ENCODE assay signal across 8 mouse cellular contexts in genomic region chr9:65579781-65580371, GRCm38 (mm10). TPM values are rescaled to one million over a fixed set of nuclear protein-coding genes. Genes with fewer than 3 reads are reported as not detected.
DNase-seq lines count a peak whose midpoint lies in the region; ATAC-seq and TF ChIP-seq lines count a peak whose summit lies in the region.

Plekho2 (minus strand) TSS chr9:65580040.

- peaks cover 57% of the 10 kb centered on the region for H3K4me1 ChIP-seq in heart, embryonic 13.5 days
- peaks cover 39 to 46% of the 10 kb centered on the region in 2 experiments for H3K4me1 ChIP-seq in liver, embryonic 14.5 days (replicated peaks; ENCODE audit: control insufficient read depth in 2 of 2, insufficient read depth in 2 of 2, low read length in 1 of 2)
- peaks cover 13% of the 10 kb centered on the region for H3K4me1 ChIP-seq in neural tube, embryonic 11.5 days (ENCODE audit: control insufficient read depth, insufficient read depth, low read length)
- peaks cover 2% of the 10 kb centered on the region; the same call in 1 of the 2 replicates for H3K4me1 ChIP-seq in stomach, postnatal 0 days (replicated peaks; ENCODE audit: control insufficient read depth, insufficient read depth)

- TF ChIP-seq EP300 in liver, embryonic 14.5 days (IDR thresholded peaks at IDR 0.05; ENCODE audit: low read depth) = no peak
- TF ChIP-seq EP300 in stomach, postnatal 0 days (optimal IDR thresholded peaks at IDR 0.05) = no peak

- H3K4me3 ChIP-seq in heart, embryonic 13.5 days = peak within 1 kb of the TSS; percentile 76
- peak within 1 kb of the TSS; percentile 67 to 86 for H3K4me3 ChIP-seq in liver, embryonic 14.5 days (ENCODE audit: insufficient read depth in 1 of 2, low read depth in 2 of 2, low read length in 2 of 2)
- H3K4me3 ChIP-seq in neural tube, embryonic 11.5 days (ENCODE audit: low read depth, low read length) = peak within 1 kb of the TSS; percentile 59
- peak within 1 kb of the TSS; percentile 66 for H3K4me3 ChIP-seq in stomach, postnatal 0 days (ENCODE audit: low read depth, low read length)

- peak within 1 kb of the TSS; percentile 78 for H3K4me2 ChIP-seq in heart, embryonic 13.5 days
- peak within 1 kb of the TSS; percentile 97 for H3K4me2 ChIP-seq in liver, embryonic 14.5 days (ENCODE audit: low read depth)
- H3K4me2 ChIP-seq in neural tube, embryonic 11.5 days (ENCODE audit: low read depth) = peak within 1 kb of the TSS; percentile 70
- peak within 1 kb of the TSS; percentile 62 for H3K4me2 ChIP-seq in stomach, postnatal 0 days (replicated peaks; ENCODE audit: low read depth)

- TF ChIP-seq CTCF in liver, embryonic 14.5 days (IDR thresholded peaks at IDR 0.05; ENCODE audit: low read depth) = 0 out of 2 replicates have a peak, but pooled peaks have one; percentile 10
- TF ChIP-seq CTCF in stomach, postnatal 0 days (IDR thresholded peaks at IDR 0.05; ENCODE audit: low read depth) = no peak

- no peaks in the 10 kb centered on the region; the same call in 1 of the 2 replicates for H3K9me3 ChIP-seq in heart, embryonic 13.5 days
- H3K9me3 ChIP-seq in liver, embryonic 14.5 days (ENCODE audit: control insufficient read depth, low read length) = no peaks in the 10 kb centered on the region
- no peaks in the 10 kb centered on the region for H3K9me3 ChIP-seq in neural tube, embryonic 11.5 days (ENCODE audit: control insufficient read depth, low read length)
- no peaks in the 10 kb centered on the region for H3K9me3 ChIP-seq in stomach, postnatal 0 days (ENCODE audit: control insufficient read depth, low read length)

- no peaks in the 10 kb centered on the region for H3K36me3 ChIP-seq in heart, embryonic 13.5 days
- H3K36me3 ChIP-seq in liver, embryonic 14.5 days (replicated peaks; ENCODE audit: control insufficient read depth, insufficient read depth, low read depth) = peaks cover 12% of the 10 kb centered on the region
- H3K36me3 ChIP-seq in neural tube, embryonic 11.5 days (ENCODE audit: control insufficient read depth, insufficient read depth, low read length) = no peaks in the 10 kb centered on the region
- no peaks in the 10 kb centered on the region for H3K36me3 ChIP-seq in stomach, postnatal 0 days (ENCODE audit: control insufficient read depth, insufficient read depth, low read length)

- peak within 1 kb of the TSS; percentile 90 for H3K9ac ChIP-seq in heart, embryonic 13.5 days
- peak within 1 kb of the TSS; percentile 74 for H3K9ac ChIP-seq in liver, embryonic 14.5 days (replicated peaks)
- H3K9ac ChIP-seq in neural tube, embryonic 11.5 days (ENCODE audit: low read length) = peak within 1 kb of the TSS; percentile 70
- peak within 1 kb of the TSS; percentile 69 for H3K9ac ChIP-seq in stomach, postnatal 0 days (ENCODE audit: low read length)

- peak; percentile 60 for ATAC-seq in erythroid progenitor cell, adult 5-6 weeks (replicated peaks; ENCODE audit: low FRiP score, poor library complexity, severe bottlenecking)
- peak; percentile 92 for ATAC-seq in heart, embryonic 13.5 days (ENCODE audit: extremely low read depth, insufficient number of reproducible peaks, low FRiP score, low TSS enrichment)
- peak; percentile 76 for ATAC-seq in liver, embryonic 14.5 days (ENCODE audit: insufficient read depth)
- peak; percentile 90 for ATAC-seq in neural tube, embryonic 11.5 days (ENCODE audit: insufficient read depth, low FRiP score, low TSS enrichment)
- peak; percentile 92 for ATAC-seq in stomach, postnatal 0 days (ENCODE audit: low FRiP score, low TSS enrichment)

- H3K27me3 ChIP-seq in heart, embryonic 13.5 days (replicated peaks) = no peaks in the 10 kb centered on the region
- no peaks in the 10 kb centered on the region for H3K27me3 ChIP-seq in liver, embryonic 14.5 days (ENCODE audit: control insufficient read depth, insufficient read depth, low read length)
- H3K27me3 ChIP-seq in neural tube, embryonic 11.5 days (ENCODE audit: control insufficient read depth, insufficient read depth, low read length) = no peaks in the 10 kb centered on the region
- no peaks in the 10 kb centered on the region for H3K27me3 ChIP-seq in stomach, postnatal 0 days (ENCODE audit: control insufficient read depth, insufficient read depth, low read length)

- peak within 1 kb of the TSS; percentile 86 for H3K27ac ChIP-seq in heart, embryonic 13.5 days (replicated peaks)
- H3K27ac ChIP-seq in liver, embryonic 14.5 days = peak within 1 kb of the TSS; percentile 91
- H3K27ac ChIP-seq in neural tube, embryonic 11.5 days (ENCODE audit: low read depth, low read length) = peak within 1 kb of the TSS; percentile 74
- peak within 1 kb of the TSS; percentile 85 for H3K27ac ChIP-seq in stomach, postnatal 0 days (replicated peaks)

- DNase-seq in CD4-positive, CD25-positive, alpha-beta regulatory T cell, adult 2 months (ENCODE audit: low read depth, low spot score) = peak; percentile 96
- DNase-seq in brain, embryonic 18.5 days (ENCODE audit: low read depth, low spot score) = peak; percentile 88
- peak; percentile 97 for DNase-seq in kidney, postnatal 10 days
- DNase-seq in liver, embryonic 14.5 days (ENCODE audit: low read depth in 3 of 3, low spot score in 3 of 3) = peak; percentile 88 to 90 (median 90)
- peak; percentile 97 for DNase-seq in neural tube, embryonic 11.5 days (ENCODE audit: low spot score)
- peak; percentile 97 for DNase-seq in stomach, postnatal 0 days (ENCODE audit: low spot score)

- WGBS in heart, embryonic 13.5 days = under 1% methylated on average over 45 of the region's 45 CpGs
- WGBS in liver, embryonic 14.5 days (ENCODE audit: insufficient replicate concordance) = under 1% methylated on average over 44 of the region's 45 CpGs
- 0% methylated on average over 26 of the region's 45 CpGs for WGBS in neural tube, embryonic 11.5 days
- WGBS in stomach, postnatal 0 days = under 1% methylated on average over 39 of the region's 45 CpGs

RNA-seq across cellular contexts. Expression of gene Plekho2, which starts in this region (rescaled TPM):
- total RNA-seq in erythroid progenitor cell, adult 5-6 weeks (2015; ENCODE audit: low replicate concordance) = 32.3 and 42.2 TPM in 2 replicates
- 48.6 and 54.6 TPM in 2 replicates for total RNA-seq in erythroid progenitor cell, adult 5-6 weeks (2017; ENCODE audit: low replicate concordance)
- 10.7 and 11.9 TPM in 2 replicates for polyA plus RNA-seq in heart, embryonic 13.5 days (2015; fragmentation: Nextera tagmentation; extraction: Ambion mirVana)
- 15.5 and 15.7 TPM in 2 replicates for polyA plus RNA-seq in liver, embryonic 14.5 days (2012; rRNA removed)
- polyA plus RNA-seq in liver, embryonic 14.5 days (2014; fragmentation: Nextera tagmentation; extraction: Ambion mirVana) = 21.5 and 24.2 TPM in 2 replicates
- polyA plus RNA-seq in neural tube, embryonic 11.5 days (2014; fragmentation: Nextera tagmentation; extraction: Ambion mirVana) = 10.5 and 13.3 TPM in 2 replicates
- 9.6 and 10.6 TPM in 2 replicates for polyA plus RNA-seq in stomach, postnatal 0 days (2015; fragmentation: Nextera tagmentation; extraction: Ambion mirVana)

Comparison
In these comparisons a context has a peak if more than half of its experiments do, and no peak if none do; other contexts are left out.
1. Peak in every context shown above with its lines: DNase-seq, ATAC-seq, H3K4me3 ChIP-seq and H3K27ac ChIP-seq.